Mouse (Mus musculus): ENCODE measurements around the gene Bnipl. TPM values are rescaled to one million over a fixed set of nuclear protein-coding genes. Genes with fewer than 3 reads are reported as not detected.
A peak's percentile ranks its signal among the peaks of the same experiment; 100 is the strongest.

Gene Bnipl
- polyA plus RNA-seq, 1 experiment from 2014 or later = 8.4 TPM

- 0 out of 2 replicates have a peak, but pooled peaks have one; percentile 11 for ATAC-seq (ENCODE audit: insufficient number of reproducible peaks, insufficient read depth, low FRiP score, low read depth)
- peaks cover 22% of the 10 kb centered on the region for H3K4me1 ChIP-seq (ENCODE audit: control insufficient read depth, insufficient read depth, low read length)
Measured at GRCm38 (mm10) chr3:95230495-95231297, 20.3 kb downstream of the Bnipl start.

DNA sequence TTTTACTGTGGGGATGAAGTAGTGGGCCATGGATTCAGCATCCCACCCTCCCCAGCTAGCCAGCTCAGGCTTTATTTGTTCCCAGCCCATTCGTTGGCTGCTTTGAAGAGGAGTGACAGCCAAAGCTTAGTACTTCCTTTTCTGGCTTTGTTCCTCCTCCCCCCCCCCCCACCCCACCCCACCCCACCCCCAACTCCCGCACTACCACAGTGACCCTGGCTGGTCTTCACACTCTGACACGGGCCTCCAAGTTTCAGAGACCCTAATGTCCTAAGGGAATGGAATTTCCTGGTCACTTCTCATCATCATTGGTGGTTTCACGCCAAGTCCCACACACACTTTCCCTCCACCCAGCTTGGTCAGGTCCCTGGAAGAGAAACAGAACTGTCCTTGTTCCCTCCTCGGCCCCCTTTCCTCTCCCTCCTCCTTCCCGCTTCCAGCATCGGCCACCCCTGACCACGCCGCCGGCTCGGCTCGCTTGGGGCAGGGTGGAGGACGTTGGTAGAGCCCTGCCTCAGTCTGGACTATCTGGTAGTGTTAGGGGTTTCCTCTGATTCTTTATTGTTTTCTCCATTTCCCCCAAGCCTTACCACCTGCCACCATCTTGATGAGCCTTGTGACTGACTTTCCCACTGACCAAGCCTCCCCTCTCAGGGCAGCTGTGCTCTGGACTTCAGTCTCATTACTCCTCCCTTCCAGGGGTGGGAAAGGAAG lies 21.1 kb downstream of the Bnipl start:
- Histone ChIP-seq H3K9me3 (ENCODE audit: control insufficient read depth, low read depth, low read length) (no peaks in the 10 kb centered on the region), H3K4me1 (ENCODE audit: control insufficient read depth, insufficient read depth, low read length) (peaks cover 22% of the 10 kb centered on the region), H3K36me3 (ENCODE audit: control insufficient read depth, insufficient read depth, low read length) (peaks cover 41% of the 10 kb centered on the region), H3K27ac (ENCODE audit: low read length) (peak overlapping the region; percentile 97), H3K9ac (replicated peaks; ENCODE audit: low read depth, low read length) (peak overlapping the region; percentile 86; the same call in 1 of the 2 replicates), H3K4me2 (replicated peaks; ENCODE audit: low read depth, low read length) (peak overlapping the region; percentile 87), H3K4me3 (ENCODE audit: low read depth, low read length) (peak overlapping the region; percentile 85), H3K27me3 (ENCODE audit: control insufficient read depth, insufficient read depth, low read length) (no peaks in the 10 kb centered on the region)
- 5% methylated on average over 13 of the region's 13 CpGs for WGBS
- no peak; the same call in 1 of the 2 replicates for ATAC-seq (ENCODE audit: insufficient number of reproducible peaks, insufficient read depth, low FRiP score, low read depth)

More at GRCm38 (mm10) chr3:95230495-95231297, 20.3 kb downstream of the Bnipl start:
- H3K9me3 ChIP-seq (ENCODE audit: control insufficient read depth, low read depth, low read length) = no peaks in the 10 kb centered on the region
- H3K36me3 ChIP-seq (ENCODE audit: control insufficient read depth, insufficient read depth, low read length) = peaks cover 41% of the 10 kb centered on the region
- 47% methylated on average over 8 of the region's 8 CpGs for WGBS
- peak overlapping the region; percentile 97 for H3K27ac ChIP-seq (ENCODE audit: low read length)
- H3K9ac ChIP-seq (replicated peaks; ENCODE audit: low read depth, low read length) = peak overlapping the region; percentile 86; the same call in 1 of the 2 replicates
- peak overlapping the region; percentile 87 for H3K4me2 ChIP-seq (replicated peaks; ENCODE audit: low read depth, low read length)
- H3K27me3 ChIP-seq (ENCODE audit: control insufficient read depth, insufficient read depth, low read length) = no peaks in the 10 kb centered on the region
- peak overlapping the region; percentile 85 for H3K4me3 ChIP-seq (ENCODE audit: low read depth, low read length)

- Histone ChIP-seq H3K9me3 (ENCODE audit: control insufficient read depth, low read depth, low read length) (no peaks in the 10 kb centered on the region), H3K36me3 (ENCODE audit: control insufficient read depth, insufficient read depth, low read length) (peaks cover 35% of the 10 kb centered on the region), H3K27ac (ENCODE audit: low read length) (peak overlapping the region; percentile 97), H3K4me3 (ENCODE audit: low read depth, low read length) (peak overlapping the region; percentile 85), H3K27me3 (ENCODE audit: control insufficient read depth, insufficient read depth, low read length) (no peaks in the 10 kb centered on the region), H3K4me1 (ENCODE audit: control insufficient read depth, insufficient read depth, low read length) (peaks cover 22% of the 10 kb centered on the region), H3K4me2 (replicated peaks; ENCODE audit: low read depth, low read length) (peak overlapping the region; percentile 87), H3K9ac (replicated peaks; ENCODE audit: low read depth, low read length) (peak overlapping the region; percentile 86)
- WGBS = under 1% methylated on average over 43 of the region's 43 CpGs
- ATAC-seq (ENCODE audit: insufficient number of reproducible peaks, insufficient read depth, low FRiP score, low read depth) = peak; percentile 39; the same call in 1 of the 2 replicates
Measured at GRCm38 (mm10) chr3:95228894-95229780, 21.9 kb downstream of the Bnipl start.

GRCm38 (mm10) chr3:95228148-95228893 lies 22.7 kb downstream of the Bnipl start, which contains the start of gene Cdc42se1:
Gene Cdc42se1, plus strand, starts transcription at chr3:95228732.
- peak within 1 kb of the TSS; percentile 86 for H3K9ac ChIP-seq (replicated peaks; ENCODE audit: low read depth, low read length)
- peak; percentile 88 for ATAC-seq (ENCODE audit: insufficient number of reproducible peaks, insufficient read depth, low FRiP score, low read depth)
- H3K27ac ChIP-seq (ENCODE audit: low read length) = peak within 1 kb of the TSS; percentile 97
- peak within 1 kb of the TSS; percentile 85 for H3K4me3 ChIP-seq (ENCODE audit: low read depth, low read length)
- H3K27me3 ChIP-seq (ENCODE audit: control insufficient read depth, insufficient read depth, low read length) = no peaks in the 10 kb centered on the region
- WGBS = under 1% methylated on average over 63 of the region's 64 CpGs
- no peaks in the 10 kb centered on the region for H3K9me3 ChIP-seq (ENCODE audit: control insufficient read depth, low read depth, low read length)
- H3K4me2 ChIP-seq (replicated peaks; ENCODE audit: low read depth, low read length) = peak within 1 kb of the TSS; percentile 87
- H3K36me3 ChIP-seq (ENCODE audit: control insufficient read depth, insufficient read depth, low read length) = peaks cover 29% of the 10 kb centered on the region
- H3K4me1 ChIP-seq (ENCODE audit: control insufficient read depth, insufficient read depth, low read length) = peaks cover 22% of the 10 kb centered on the region

DNA sequence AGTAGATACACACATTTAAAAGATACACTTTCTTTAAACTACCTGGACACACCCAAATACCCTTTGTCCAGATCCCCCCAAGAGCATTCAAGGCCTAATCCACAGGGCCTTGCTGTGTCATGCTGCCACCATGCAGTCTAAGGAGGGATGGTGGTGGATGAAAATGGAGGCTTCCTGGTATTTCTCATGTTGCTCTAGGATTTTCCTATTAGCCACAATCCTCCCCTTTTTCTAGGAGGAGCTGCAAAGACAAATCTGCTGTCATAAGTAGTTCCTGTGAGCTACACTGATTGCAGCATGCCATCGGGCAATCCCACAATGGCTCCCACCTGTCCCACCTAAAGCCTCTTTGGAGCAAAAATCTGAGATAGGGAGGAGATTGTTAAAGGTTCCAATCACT lies 23.8 kb downstream of the Bnipl start:
- peaks cover 22% of the 10 kb centered on the region for H3K36me3 ChIP-seq (ENCODE audit: control insufficient read depth, insufficient read depth, low read length)
- no peaks in the 10 kb centered on the region for H3K9me3 ChIP-seq (ENCODE audit: control insufficient read depth, low read depth, low read length)
- 0 out of 2 replicates have a peak overlapping the region, but pooled peaks have one; percentile 49 for H3K27ac ChIP-seq (ENCODE audit: low read length)
- H3K4me3 ChIP-seq (ENCODE audit: low read depth, low read length) = peak overlapping the region; percentile 85
- peak overlapping the region; percentile 86; the same call in 1 of the 2 replicates for H3K9ac ChIP-seq (replicated peaks; ENCODE audit: low read depth, low read length)
- peaks cover 22% of the 10 kb centered on the region for H3K4me1 ChIP-seq (ENCODE audit: control insufficient read depth, insufficient read depth, low read length)
- no peak for ATAC-seq (ENCODE audit: insufficient number of reproducible peaks, insufficient read depth, low FRiP score, low read depth)
- WGBS = 3% methylated on average over 1 of the region's 1 CpGs
- no peaks in the 10 kb centered on the region for H3K27me3 ChIP-seq (ENCODE audit: control insufficient read depth, insufficient read depth, low read length)
- H3K4me2 ChIP-seq (replicated peaks; ENCODE audit: low read depth, low read length) = peak overlapping the region; percentile 87

DNA sequence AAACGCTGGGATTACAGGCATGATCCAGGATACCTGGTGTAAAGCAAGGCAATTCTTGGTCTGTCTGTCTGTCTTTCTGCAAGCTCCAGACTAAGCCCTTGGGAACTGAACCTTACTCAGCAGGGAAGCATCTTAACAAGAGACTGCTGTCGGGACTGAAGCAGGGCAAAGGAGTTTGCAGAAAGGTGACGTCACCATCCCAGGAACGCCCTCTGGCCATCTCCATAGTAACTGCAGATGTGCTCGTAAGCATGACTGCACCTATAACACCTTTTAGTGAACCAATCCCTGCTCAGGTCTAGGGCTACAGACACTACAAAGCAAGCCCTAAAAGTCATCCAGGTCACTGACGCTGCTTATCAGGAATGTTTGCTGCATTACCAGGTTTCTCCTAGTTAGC lies 26.7 kb downstream of the Bnipl start:
- Histone ChIP-seq H3K36me3 (ENCODE audit: control insufficient read depth, insufficient read depth, low read length) (peaks cover 31% of the 10 kb centered on the region), H3K4me3 (ENCODE audit: low read depth, low read length) (no peak overlapping the region)
- 35% methylated on average over 6 of the region's 6 CpGs for WGBS

GRCm38 (mm10) chr3:95223041-95223440 lies 28.0 kb downstream of the Bnipl start:
- ATAC-seq (ENCODE audit: insufficient number of reproducible peaks, insufficient read depth, low FRiP score, low read depth) = no peak
- 85% methylated on average over 2 of the region's 2 CpGs for WGBS
- no peak overlapping the region for H3K9ac ChIP-seq (replicated peaks; ENCODE audit: low read depth, low read length)
- H3K27me3 ChIP-seq (ENCODE audit: control insufficient read depth, insufficient read depth, low read length) = no peaks in the 10 kb centered on the region
- H3K4me3 ChIP-seq (ENCODE audit: low read depth, low read length) = no peak overlapping the region
- peaks cover 31% of the 10 kb centered on the region for H3K36me3 ChIP-seq (ENCODE audit: control insufficient read depth, insufficient read depth, low read length)
- H3K27ac ChIP-seq (ENCODE audit: low read length) = no peak overlapping the region
- no peak overlapping the region for H3K4me2 ChIP-seq (replicated peaks; ENCODE audit: low read depth, low read length)
- H3K4me1 ChIP-seq (ENCODE audit: control insufficient read depth, insufficient read depth, low read length) = peaks cover 10% of the 10 kb centered on the region
- no peaks in the 10 kb centered on the region for H3K9me3 ChIP-seq (ENCODE audit: control insufficient read depth, low read depth, low read length)

More for the DNA sequence above, 26.7 kb downstream of the Bnipl start:
- Histone ChIP-seq H3K9ac (replicated peaks; ENCODE audit: low read depth, low read length) (no peak overlapping the region), H3K4me1 (ENCODE audit: control insufficient read depth, insufficient read depth, low read length) (peaks cover 10% of the 10 kb centered on the region; the same call in 1 of the 2 replicates), H3K27ac (ENCODE audit: low read length) (no peak overlapping the region), H3K27me3 (ENCODE audit: control insufficient read depth, insufficient read depth, low read length) (no peaks in the 10 kb centered on the region), H3K4me2 (replicated peaks; ENCODE audit: low read depth, low read length) (no peak overlapping the region), H3K9me3 (ENCODE audit: control insufficient read depth, low read depth, low read length) (no peaks in the 10 kb centered on the region)
- no peak for ATAC-seq (ENCODE audit: insufficient number of reproducible peaks, insufficient read depth, low FRiP score, low read depth)

Data from stomach, embryonic 14.5 days (tissue).